Mouse (Mus musculus) testis, adult 2 months (tissue): ENCODE data around the gene Oosp2. TPM values are rescaled to one million over a fixed set of nuclear protein-coding genes. Genes with fewer than 3 reads are reported as not detected.

ENCODE experiments used
- H3K27ac ChIP-seq: fragments of 200-500 bp; 2 replicates; pipeline ENCODE4 v1.5.1; 2012; ENCODE audit warnings: low read depth, low read length; ENCODE audit not compliant: control insufficient read depth, insufficient read depth
- H3K27me3 ChIP-seq: fragments of 200-500 bp; 2 replicates; pipeline ENCODE4 v1.6.1; 2012; ENCODE audit warnings: mild to moderate bottlenecking, low read length, moderate library complexity; ENCODE audit not compliant: control insufficient read depth, insufficient read depth
- H3K36me3 ChIP-seq: fragments of 200-500 bp; 2 replicates; pipeline ENCODE4 v1.6.1; 2012; ENCODE audit warnings: mild to moderate bottlenecking, low read length; ENCODE audit not compliant: control insufficient read depth, insufficient read depth
- H3K4me1 ChIP-seq: fragments of 200-500 bp; 2 replicates; pipeline ENCODE4 v1.6.1; 2012; ENCODE audit warnings: low read length; ENCODE audit not compliant: control insufficient read depth, insufficient read depth
- H3K4me3 ChIP-seq: fragments of 200-500 bp; 2 replicates; pipeline ENCODE4 v1.5.1; 2012; ENCODE audit warnings: low read depth, mild to moderate bottlenecking, low read length, moderate library complexity, mixed read lengths; ENCODE audit not compliant: control insufficient read depth
- CTCF ChIP-seq: fragments of 200-500 bp; IDR thresholded peaks from 2 replicates; pipeline ENCODE4 v1.5.1; 2012; ENCODE audit warnings: low read depth, mild to moderate bottlenecking, inconsistent platforms, low read length, moderate library complexity; ENCODE audit not compliant: control insufficient read depth, insufficient read depth, insufficient replicate concordance
- POLR2A ChIP-seq: fragments of 200-500 bp; IDR thresholded peaks from 2 replicates; pipeline ENCODE4 v1.6.1; 2012; ENCODE audit warnings: low read depth, mild to moderate bottlenecking, inconsistent platforms, low read length, moderate library complexity; ENCODE audit not compliant: control insufficient read depth
- polyA plus RNA-seq: library from polyadenylated mRNA; depleted of rRNA; stranded (reverse); fragments of >200 nt; gene quantifications from 2 replicates; pipeline ENCODE4 v1.2.3, GENCODE M21; 2012; rRNA removed

The Oosp2 gene
- not detected in 2 replicates for polyA plus RNA-seq

DNA sequence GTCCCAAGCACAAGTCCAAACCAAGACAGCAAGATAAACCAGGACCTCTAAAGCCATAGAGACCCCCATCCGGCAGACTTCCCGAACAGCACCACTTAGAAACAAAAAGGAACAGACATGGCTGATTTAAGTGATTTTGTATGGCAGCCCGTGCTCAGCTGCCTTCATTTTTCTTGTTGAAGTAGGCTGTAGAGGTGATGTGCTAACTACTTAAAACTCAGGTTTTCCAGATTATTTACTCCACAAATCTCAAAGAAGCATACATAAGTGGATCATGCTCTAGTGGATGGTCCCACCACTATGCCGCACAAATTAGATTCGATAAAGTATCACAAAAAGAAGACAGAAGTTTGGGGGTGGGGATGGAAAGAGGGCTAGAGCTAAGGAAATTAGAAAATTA lies at the start of gene Oosp2:
Oosp2 (minus strand) TSS at position 101 of the 400 bp plus-strand sequence.
- Histone ChIP-seq H3K27ac (no peak within 1 kb of the TSS), H3K36me3 (no peaks in the 10 kb centered on the region), H3K4me3 (no peak within 1 kb of the TSS), H3K4me1 (no peaks in the 10 kb centered on the region), H3K27me3 (no peaks in the 10 kb centered on the region)
- TF ChIP-seq POLR2A (no peak), CTCF (no peak)

DNA sequence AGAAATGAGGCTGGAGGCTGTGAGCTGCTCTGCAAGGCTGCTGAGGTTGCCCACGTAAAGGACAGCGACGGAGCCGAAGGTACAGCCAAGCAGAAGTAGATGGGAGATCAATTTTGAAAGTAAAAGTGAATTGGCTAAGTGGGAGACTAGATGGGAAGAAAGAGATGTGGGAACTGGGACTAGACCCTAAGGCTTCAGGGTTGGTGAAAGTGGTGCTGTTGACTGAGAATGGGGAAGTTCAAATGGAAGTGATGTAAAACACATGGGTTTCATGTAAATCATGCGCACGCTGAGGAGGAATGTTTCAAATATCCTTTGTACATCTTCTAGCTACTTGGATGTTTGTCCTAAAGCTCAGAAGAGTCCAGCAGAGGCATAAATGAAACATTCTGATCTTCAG lies 38.0 kb upstream of the Oosp2 start:
- Histone ChIP-seq H3K27me3 (no peaks in the 10 kb centered on the region), H3K27ac (no peak overlapping the region), H3K4me3 (no peak overlapping the region), H3K36me3 (no peaks in the 10 kb centered on the region), H3K4me1 (no peaks in the 10 kb centered on the region)
- TF ChIP-seq CTCF, result no peak
- no peak for TF ChIP-seq POLR2A

DNA sequence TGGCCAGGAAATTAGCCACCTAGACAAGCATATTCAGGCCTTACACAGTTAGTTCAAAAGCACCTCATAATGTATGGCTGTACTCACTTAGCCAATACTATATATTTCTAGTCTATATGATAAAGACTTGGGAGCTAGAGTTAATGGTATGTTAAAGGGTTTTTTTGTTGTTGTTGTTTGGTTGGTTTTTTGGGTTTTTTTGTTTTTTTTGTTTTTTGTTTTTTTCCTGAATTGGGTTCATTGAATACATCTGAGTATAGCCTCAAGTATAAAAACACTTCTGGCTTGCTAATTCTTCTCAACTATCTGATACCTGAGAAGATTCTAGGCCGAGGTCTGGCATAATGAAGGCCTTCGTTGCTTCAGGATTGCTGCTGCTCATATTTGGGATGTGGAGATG lies 36.4 kb upstream of the Oosp2 start, which contains the start of gene Oosp3:
Oosp3 (plus strand) TSS at position 301 of the 400 bp plus-strand sequence.
- no peaks in the 10 kb centered on the region for H3K36me3 ChIP-seq
- TF ChIP-seq POLR2A (no peak), CTCF (no peak)

DNA sequence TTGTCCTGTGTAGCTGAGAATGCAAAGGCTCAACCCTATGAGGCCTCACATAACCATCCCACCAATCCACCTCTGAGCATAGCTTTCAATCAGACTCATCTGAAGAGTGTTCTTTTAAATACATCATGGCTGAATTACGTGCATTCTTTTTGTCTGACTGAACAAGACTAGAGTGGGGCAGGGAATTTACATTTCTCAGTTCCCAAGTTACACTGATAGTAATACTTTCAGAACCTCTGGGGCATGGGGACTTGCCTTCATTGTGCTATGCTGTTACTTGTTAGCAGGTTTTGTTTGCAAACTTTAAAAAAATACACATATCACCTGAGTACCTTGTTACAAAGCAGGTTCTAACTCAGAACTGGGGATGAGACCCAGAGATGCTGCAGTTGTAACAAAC lies 31.1 kb upstream of the Oosp2 start:
- H3K27ac ChIP-seq, result no peak overlapping the region
- no peak for TF ChIP-seq CTCF
- TF ChIP-seq POLR2A, result no peak

More for the DNA sequence above, 36.4 kb upstream of the Oosp2 start, which contains the start of gene Oosp3:
- Histone ChIP-seq H3K27ac (no peak within 1 kb of the TSS), H3K27me3 (no peaks in the 10 kb centered on the region), H3K4me1 (no peaks in the 10 kb centered on the region), H3K4me3 (no peak within 1 kb of the TSS)

DNA sequence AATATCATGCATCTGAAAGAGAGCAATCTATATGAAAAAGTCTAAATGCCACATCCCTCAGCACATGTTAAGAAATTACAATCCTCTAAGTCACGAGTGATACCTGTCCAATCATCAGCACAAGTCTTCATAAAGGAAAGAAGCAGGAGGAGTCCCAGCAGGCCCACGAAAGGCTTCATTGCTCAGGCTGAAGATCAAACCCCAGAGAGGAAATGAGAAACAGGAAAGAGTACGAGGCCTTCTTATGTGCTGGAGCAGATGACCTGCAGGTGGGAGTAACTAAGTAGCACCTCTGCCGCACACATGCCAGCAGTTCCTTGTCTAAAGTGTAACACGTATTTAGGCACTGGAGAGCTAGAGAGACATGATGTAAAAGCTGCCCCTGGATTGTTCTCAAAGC lies 30.5 kb upstream of the Oosp2 start, which contains the start of gene Oosp1:
Oosp1 (minus strand) TSS at position 312 of the 400 bp plus-strand sequence.
- H3K4me1 ChIP-seq, result no peaks in the 10 kb centered on the region
- no peaks in the 10 kb centered on the region for H3K27me3 ChIP-seq
- TF ChIP-seq CTCF, result no peak
- no peak within 1 kb of the TSS for H3K27ac ChIP-seq
- no peak within 1 kb of the TSS for H3K4me3 ChIP-seq
- no peaks in the 10 kb centered on the region for H3K36me3 ChIP-seq

More for the DNA sequence above, 31.1 kb upstream of the Oosp2 start:
- Histone ChIP-seq H3K36me3 (no peaks in the 10 kb centered on the region), H3K27me3 (no peaks in the 10 kb centered on the region), H3K4me1 (no peaks in the 10 kb centered on the region), H3K4me3 (no peak overlapping the region)

DNA sequence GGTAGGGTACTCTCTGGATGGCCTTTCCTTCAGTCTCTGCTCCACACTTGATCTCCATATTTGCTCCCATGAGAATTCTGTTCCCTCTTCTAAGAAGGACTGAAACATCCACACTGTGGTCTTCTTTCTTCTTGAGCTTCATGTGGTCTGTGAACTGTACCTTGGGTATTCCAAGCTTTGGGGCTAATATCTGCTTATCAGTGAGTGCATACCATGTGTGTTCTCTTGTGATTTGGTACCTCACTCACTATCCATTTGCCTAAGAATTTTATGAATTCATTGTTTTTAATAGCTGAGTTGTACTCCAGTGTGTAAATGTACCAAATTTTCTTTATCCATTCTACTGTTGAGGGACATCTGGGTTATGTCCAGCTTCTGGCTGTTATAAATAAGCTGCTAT lies 1.2 kb upstream of the Oosp2 start:
- Histone ChIP-seq H3K4me3 (no peak overlapping the region), H3K27ac (no peak overlapping the region), H3K36me3 (no peaks in the 10 kb centered on the region), H3K4me1 (no peaks in the 10 kb centered on the region), H3K27me3 (no peaks in the 10 kb centered on the region)
- TF ChIP-seq CTCF, result no peak
- no peak for TF ChIP-seq POLR2A

DNA sequence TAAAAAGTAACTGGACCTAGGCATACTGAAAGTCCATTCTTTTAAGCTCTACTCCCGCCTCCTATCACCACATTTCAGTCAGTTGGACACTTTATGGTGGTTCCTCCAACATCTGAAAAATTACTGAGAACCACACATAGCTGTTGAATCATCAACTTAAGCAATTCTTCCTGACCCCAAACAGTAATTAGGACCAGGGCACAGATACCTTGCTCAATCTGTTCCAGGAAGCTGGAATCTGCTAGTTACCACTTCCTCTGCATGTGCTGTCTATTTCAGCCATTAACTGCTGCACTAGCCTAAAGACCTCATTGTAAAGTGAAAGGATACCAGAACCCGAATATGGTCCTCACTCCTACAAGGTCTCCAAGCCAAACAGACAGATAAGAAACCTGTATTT lies 1.2 kb downstream of the Oosp2 start:
- no peak for TF ChIP-seq POLR2A
- TF ChIP-seq CTCF, result no peak
- no peaks in the 10 kb centered on the region for H3K4me1 ChIP-seq
- H3K27me3 ChIP-seq, result no peaks in the 10 kb centered on the region
- no peak overlapping the region for H3K27ac ChIP-seq
- H3K36me3 ChIP-seq, result no peaks in the 10 kb centered on the region
- no peak overlapping the region for H3K4me3 ChIP-seq

DNA sequence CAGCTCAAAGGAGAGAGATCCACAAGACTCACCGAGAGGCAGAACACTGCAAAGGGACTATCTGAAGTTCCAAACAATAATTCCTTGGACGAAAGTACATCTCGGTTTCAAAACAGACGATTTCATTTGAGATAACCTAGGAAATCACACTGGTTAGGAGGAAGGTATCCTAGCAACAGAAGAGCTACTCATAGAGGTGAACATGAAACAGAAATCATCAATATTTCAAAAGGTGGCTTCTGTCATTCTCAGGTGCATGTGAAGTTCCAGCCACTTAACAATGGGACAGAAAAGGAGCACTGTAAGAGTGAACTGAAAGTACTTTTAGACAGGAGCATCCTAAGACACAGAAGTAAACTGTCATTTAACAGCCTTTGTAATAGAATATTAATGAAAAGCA lies 10.8 kb downstream of the Oosp2 start:
- TF ChIP-seq CTCF (no peak), POLR2A (no peak)
- Histone ChIP-seq H3K36me3 (no peaks in the 10 kb centered on the region), H3K4me3 (no peak overlapping the region), H3K27ac (no peak overlapping the region), H3K4me1 (no peaks in the 10 kb centered on the region), H3K27me3 (no peaks in the 10 kb centered on the region)
